Mouse (Mus musculus): Measurements from ENCODE around the gene Evl. TPM values are rescaled to one million over a fixed set of nuclear protein-coding genes. Genes with fewer than 3 reads are reported as not detected.

The Evl gene
- total and polyA plus RNA-seq, 2 experiments from 2014 or later = 230 to 285 TPM

GRCm38 (mm10) chr12:108547251-108547875 is 7.2 kb upstream of the Evl start:
- H3K9ac ChIP-seq (replicated peaks; ENCODE audit: low read length, poor library complexity, severe bottlenecking) = no peak overlapping the region
- ATAC-seq (ENCODE audit: low FRiP score) (no peak), DNase-seq (ENCODE audit: low spot score) (no peak)
- H3K27me3 ChIP-seq (ENCODE audit: insufficient read depth, low read length) = no peaks in the 10 kb centered on the region
- WGBS = 54% methylated on average over 15 of the region's 15 CpGs
- H3K4me1 ChIP-seq (ENCODE audit: insufficient read depth, low read length) = peaks cover 6% of the 10 kb centered on the region; the same call in 1 of the 2 replicates
- 0 out of 2 replicates have a peak overlapping the region, but pooled peaks have one; percentile 32 for H3K27ac ChIP-seq (ENCODE audit: low read depth, low read length)
- peak; percentile 53 for TF ChIP-seq CTCF (IDR thresholded peaks at IDR 0.05)
- H3K4me2 ChIP-seq (ENCODE audit: low read depth, low read length, poor library complexity, severe bottlenecking) = no peak overlapping the region; the same call in 1 of the 2 replicates
- H3K9me3 ChIP-seq (ENCODE audit: low read length) = no peaks in the 10 kb centered on the region
- H3K4me3 ChIP-seq (ENCODE audit: low read depth, low read length) = no peak overlapping the region
- no peaks in the 10 kb centered on the region for H3K36me3 ChIP-seq (ENCODE audit: insufficient read depth, low read length)

- H3K9ac ChIP-seq (replicated peaks; ENCODE audit: low read length, poor library complexity, severe bottlenecking) = no peak overlapping the region
- H3K27ac ChIP-seq (ENCODE audit: low read depth, low read length) = no peak overlapping the region
- H3K27me3 ChIP-seq (ENCODE audit: insufficient read depth, low read length) = no peaks in the 10 kb centered on the region
- TF ChIP-seq CTCF (IDR thresholded peaks at IDR 0.05) = no peak
- peaks cover 13% of the 10 kb centered on the region; the same call in 1 of the 2 replicates for H3K4me1 ChIP-seq (ENCODE audit: insufficient read depth, low read length)
- 84% methylated on average over 7 of the region's 7 CpGs for WGBS
- no peak for ATAC-seq (ENCODE audit: low FRiP score)
- no peak overlapping the region for H3K4me2 ChIP-seq (ENCODE audit: low read depth, low read length, poor library complexity, severe bottlenecking)
- no peak for DNase-seq (ENCODE audit: low spot score)
- H3K4me3 ChIP-seq (ENCODE audit: low read depth, low read length) = no peak overlapping the region
- no peaks in the 10 kb centered on the region for H3K9me3 ChIP-seq (ENCODE audit: low read length)
- H3K36me3 ChIP-seq (ENCODE audit: insufficient read depth, low read length) = no peaks in the 10 kb centered on the region
Measured at GRCm38 (mm10) chr12:108551731-108552130, 2.8 kb upstream of the Evl start.

GRCm38 (mm10) chr12:108553079-108553478 is 1.4 kb upstream of the Evl start:
- no peaks in the 10 kb centered on the region for H3K36me3 ChIP-seq (ENCODE audit: insufficient read depth, low read length)
- no peaks in the 10 kb centered on the region for H3K27me3 ChIP-seq (ENCODE audit: insufficient read depth, low read length)
- no peak overlapping the region for H3K27ac ChIP-seq (ENCODE audit: low read depth, low read length)
- no peaks in the 10 kb centered on the region for H3K9me3 ChIP-seq (ENCODE audit: low read length)
- DNase-seq (ENCODE audit: low spot score) (no peak), ATAC-seq (ENCODE audit: low FRiP score) (no peak)
- peaks cover 12% of the 10 kb centered on the region; the same call in 1 of the 2 replicates for H3K4me1 ChIP-seq (ENCODE audit: insufficient read depth, low read length)
- H3K4me3 ChIP-seq (ENCODE audit: low read depth, low read length) = no peak overlapping the region
- 50% methylated on average over 6 of the region's 6 CpGs for WGBS
- TF ChIP-seq CTCF (IDR thresholded peaks at IDR 0.05) = no peak
- no peak overlapping the region for H3K9ac ChIP-seq (replicated peaks; ENCODE audit: low read length, poor library complexity, severe bottlenecking)
- no peak overlapping the region for H3K4me2 ChIP-seq (ENCODE audit: low read depth, low read length, poor library complexity, severe bottlenecking)

GRCm38 (mm10) chr12:108554861-108555556 is 489 bp downstream of the Evl start:
- Histone ChIP-seq H3K36me3 (ENCODE audit: insufficient read depth, low read length) (no peaks in the 10 kb centered on the region), H3K9me3 (ENCODE audit: low read length) (no peaks in the 10 kb centered on the region), H3K27ac (ENCODE audit: low read depth, low read length) (peak overlapping the region; percentile 92), H3K4me3 (ENCODE audit: low read depth, low read length) (peak overlapping the region; percentile 94), H3K9ac (replicated peaks; ENCODE audit: low read length, poor library complexity, severe bottlenecking) (peak overlapping the region; percentile 97), H3K4me2 (ENCODE audit: low read depth, low read length, poor library complexity, severe bottlenecking) (peak overlapping the region; percentile 76), H3K4me1 (ENCODE audit: insufficient read depth, low read length) (peaks cover 17% of the 10 kb centered on the region; the same call in 1 of the 2 replicates), H3K27me3 (ENCODE audit: insufficient read depth, low read length) (no peaks in the 10 kb centered on the region)
- peak; percentile 78 for ATAC-seq (ENCODE audit: low FRiP score)
- DNase-seq (ENCODE audit: low spot score) = peak; percentile 21
- no peak for TF ChIP-seq CTCF (IDR thresholded peaks at IDR 0.05)
- under 1% methylated on average over 68 of the region's 100 CpGs for WGBS

- H3K4me1 ChIP-seq (ENCODE audit: insufficient read depth, low read length) = peaks cover 11% of the 10 kb centered on the region; the same call in 1 of the 2 replicates
- no peaks in the 10 kb centered on the region for H3K9me3 ChIP-seq (ENCODE audit: low read length)
- H3K9ac ChIP-seq (replicated peaks; ENCODE audit: low read length, poor library complexity, severe bottlenecking) = no peak overlapping the region
- ATAC-seq (ENCODE audit: low FRiP score) (no peak), DNase-seq (ENCODE audit: low spot score) (no peak)
- no peak overlapping the region for H3K4me3 ChIP-seq (ENCODE audit: low read depth, low read length)
- peak; percentile 58 for TF ChIP-seq CTCF (IDR thresholded peaks at IDR 0.05)
- H3K27me3 ChIP-seq (ENCODE audit: insufficient read depth, low read length) = no peaks in the 10 kb centered on the region
- H3K36me3 ChIP-seq (ENCODE audit: insufficient read depth, low read length) = no peaks in the 10 kb centered on the region
- 0 out of 2 replicates have a peak overlapping the region, but pooled peaks have one; percentile 9 for H3K4me2 ChIP-seq (ENCODE audit: low read depth, low read length, poor library complexity, severe bottlenecking)
- H3K27ac ChIP-seq (ENCODE audit: low read depth, low read length) = no peak overlapping the region
Measured at GRCm38 (mm10) chr12:108558194-108558593, 3.7 kb downstream of the Evl start.

GRCm38 (mm10) chr12:108563238-108563637 is 8.7 kb downstream of the Evl start:
- peak; percentile 68 for TF ChIP-seq CTCF (IDR thresholded peaks at IDR 0.05)
- H3K4me3 ChIP-seq (ENCODE audit: low read depth, low read length) = no peak overlapping the region
- no peaks in the 10 kb centered on the region for H3K9me3 ChIP-seq (ENCODE audit: low read length)
- peaks cover 8% of the 10 kb centered on the region; the same call in 1 of the 2 replicates for H3K4me1 ChIP-seq (ENCODE audit: insufficient read depth, low read length)
- DNase-seq (ENCODE audit: low spot score) = peak; percentile 25
- WGBS = 75% methylated on average over 3 of the region's 3 CpGs
- no peak for ATAC-seq (ENCODE audit: low FRiP score)
- no peak overlapping the region for H3K27ac ChIP-seq (ENCODE audit: low read depth, low read length)
- no peaks in the 10 kb centered on the region for H3K36me3 ChIP-seq (ENCODE audit: insufficient read depth, low read length)
- no peak overlapping the region for H3K9ac ChIP-seq (replicated peaks; ENCODE audit: low read length, poor library complexity, severe bottlenecking)
- no peak overlapping the region for H3K4me2 ChIP-seq (ENCODE audit: low read depth, low read length, poor library complexity, severe bottlenecking)
- H3K27me3 ChIP-seq (ENCODE audit: insufficient read depth, low read length) = no peaks in the 10 kb centered on the region

Measured in midbrain, postnatal 0 days (tissue).